Mouse (Mus musculus) bone marrow, adult 2 months (tissue): ENCODE measurements at regions not wholly inside any gene's neighbourhood (a gene's known extent, or its start where the extent isn't known, plus 50 kb on each side); places are given as distances from the start of the nearest gene placed in this dataset.

Source experiments
- CTCF ChIP-seq: fragments of 200-500 bp; IDR thresholded peaks from 2 replicates; pipeline ENCODE4 v1.5.1; 2011; ENCODE audit warnings: low read length, control low read depth; ENCODE audit not compliant: control insufficient read depth, insufficient read depth
- POLR2A ChIP-seq: fragments of 200-500 bp; IDR thresholded peaks from 2 replicates; pipeline ENCODE4 v1.6.1; 2011; ENCODE audit warnings: low read depth, mild to moderate bottlenecking, control low read depth, low read length, borderline replicate concordance; ENCODE audit not compliant: control insufficient read depth

DNA sequence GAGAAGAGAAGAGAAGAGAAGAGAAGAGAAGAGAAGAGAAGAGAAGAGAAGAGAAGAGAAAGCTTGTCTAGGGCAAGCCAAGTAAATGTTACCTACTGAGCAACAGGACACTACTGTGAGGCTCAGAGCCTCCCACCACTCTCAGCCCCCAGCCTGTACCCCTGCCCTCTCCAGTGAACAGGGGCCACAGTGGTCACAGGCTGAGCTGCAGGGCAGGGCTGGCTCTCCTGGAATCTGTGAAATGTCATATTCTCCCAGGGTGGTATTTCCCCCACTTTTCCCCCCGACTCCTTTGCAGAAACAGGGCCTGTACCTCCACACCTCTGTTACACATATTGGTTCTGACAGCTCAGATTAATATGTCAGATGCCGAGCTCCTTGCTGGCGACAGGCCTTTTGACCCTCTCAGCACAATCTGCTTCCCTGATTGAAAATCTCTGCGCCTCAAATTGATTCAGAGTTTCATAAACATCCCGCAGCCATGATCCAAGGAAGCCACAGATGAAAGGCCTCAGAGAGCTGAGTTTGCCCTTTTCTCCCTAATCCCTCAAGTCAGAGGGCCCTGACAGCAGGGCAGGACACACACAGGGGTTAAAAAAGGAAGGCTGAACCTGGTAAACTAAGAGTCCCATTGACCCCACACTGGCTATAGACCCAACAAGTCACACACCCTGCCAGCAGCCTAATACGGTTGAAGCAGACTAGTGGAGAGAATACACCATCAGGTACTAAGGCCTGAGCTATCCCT, 108.8 kb upstream of the Zfp703 start:
- no peak for TF ChIP-seq CTCF
- no peak for TF ChIP-seq POLR2A
